17 mouse cellular contexts compared by ENCODE assay signal in genomic region chr1:18640858-18641257, GRCm38 (mm10).
DNase-seq lines count a peak whose midpoint lies in the region; ATAC-seq lines count a peak whose summit lies in the region.
"Had no signal": no experiment of that assay in that cellular context is flagged by ENCODE, and none has a peak within 500 bp of the region (broad histone marks: within the 10 kb centered on the region; RNA-seq: fewer than 3 reads in every experiment).

No protein-coding gene starts in this region.

- peak; percentile 77 for ATAC-seq in cerebellum, adult (ENCODE audit: insufficient number of reproducible peaks, low FRiP score, low TSS enrichment)
- ATAC-seq: activated CD4-positive, CD25-positive, alpha-beta regulatory T cell, adult 4 months; CD4-positive, CD25-positive, alpha-beta regulatory T cell, adult 4 months; forebrain, embryonic 14.5 days; forebrain, embryonic 16.5 days; Patski had no signal

- no peak for DNase-seq in cerebellum, adult 11-12 months
- peak; percentile 65 for DNase-seq in cerebellum, adult 9-10 months
- no peak for DNase-seq in cerebellum, adult 11 months
- peak; percentile 6 to 44 for DNase-seq in cerebellum, postnatal 14 days
- no peak for DNase-seq in cerebellum, postnatal 4 days (ENCODE audit: low spot score in 2 of 2)
- DNase-seq: adrenal gland, adult 8-10 months; adrenal gland, postnatal 14 days; adrenal gland, postnatal 36 days; B cell, adult 2 months; embryo, embryonic 11 days; gastrocnemius, adult 2 months had no signal

Comparison
In these comparisons a context has a peak if more than half of its experiments do, and no peak if none do; other contexts are left out.
1. DNase-seq: peak in cerebellum, adult 9-10 months (single experiment) and cerebellum, postnatal 14 days (2 of 2); none in cerebellum, adult 11-12 months (single experiment), cerebellum, adult 11 months (single experiment) and cerebellum, postnatal 4 days (0 of 2).